Mouse (Mus musculus): Measurements from ENCODE around the gene G6pc.
"Not testable (repeated sequence)": the region's sequence is repeated elsewhere in the genome, so short reads cannot be mapped to it uniquely, and the experiment has no call there.

The G6pc gene

DNA sequence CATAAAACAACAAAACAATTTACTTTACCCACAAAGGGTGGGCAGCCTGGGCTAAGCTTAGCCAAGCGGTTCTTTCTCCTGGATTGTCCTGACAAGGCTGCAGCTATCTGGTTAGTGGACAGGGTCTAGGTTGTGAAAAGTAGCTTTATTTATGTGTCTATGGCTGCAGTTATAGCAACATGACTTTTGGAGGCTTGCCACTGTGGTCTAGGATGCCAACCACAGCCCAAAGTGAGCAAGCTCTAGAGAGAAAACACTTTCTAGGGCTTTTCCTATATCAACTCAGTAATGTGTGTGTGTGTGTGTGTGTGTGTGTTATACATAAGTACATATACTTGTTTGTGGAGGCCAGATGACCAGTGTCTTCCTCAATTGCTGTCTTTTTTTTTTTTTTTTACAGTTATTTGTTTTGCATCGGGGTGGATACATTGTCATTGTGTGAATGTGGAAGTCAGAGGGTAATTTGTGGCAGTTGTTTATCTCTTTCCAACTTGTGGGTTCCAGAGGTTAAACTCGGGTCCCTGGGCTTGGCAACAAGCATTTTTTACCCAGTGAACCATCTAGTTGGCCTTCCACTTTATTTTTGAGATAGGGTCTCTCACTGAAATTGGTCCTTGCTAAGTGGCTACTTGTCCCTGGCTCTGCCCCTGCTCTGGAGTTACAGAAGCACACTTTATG lies 9.7 kb upstream of the G6pc start:
- DNase-seq, result no peak

- no peak for DNase-seq
These were observed 7.6 kb upstream of the G6pc start for GRCm38 (mm10) chr11:101359776-101360175.

DNA sequence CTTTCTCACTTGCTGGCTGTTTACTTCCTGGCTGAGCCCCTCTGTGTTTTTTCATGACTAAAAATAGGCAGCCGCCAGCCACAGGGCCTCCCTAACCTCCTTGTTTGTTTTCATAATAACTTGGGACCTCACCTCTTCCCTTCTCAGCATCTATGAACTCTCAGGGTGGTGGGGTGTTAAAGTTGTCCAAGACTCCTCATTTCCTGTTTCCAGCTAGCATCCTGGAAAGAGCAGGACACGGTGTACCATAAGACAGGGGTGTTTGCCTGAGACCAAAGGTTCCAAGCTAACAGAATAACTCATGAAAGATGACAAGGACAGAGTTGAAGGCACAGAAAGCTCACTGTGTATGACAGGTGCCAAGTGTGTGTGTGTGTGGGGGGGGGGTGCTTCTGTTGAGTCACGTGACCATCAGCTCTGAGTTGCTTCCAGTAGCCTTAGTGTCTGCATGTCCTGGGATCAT lies 6.7 kb upstream of the G6pc start:
- no peak for DNase-seq

DNA sequence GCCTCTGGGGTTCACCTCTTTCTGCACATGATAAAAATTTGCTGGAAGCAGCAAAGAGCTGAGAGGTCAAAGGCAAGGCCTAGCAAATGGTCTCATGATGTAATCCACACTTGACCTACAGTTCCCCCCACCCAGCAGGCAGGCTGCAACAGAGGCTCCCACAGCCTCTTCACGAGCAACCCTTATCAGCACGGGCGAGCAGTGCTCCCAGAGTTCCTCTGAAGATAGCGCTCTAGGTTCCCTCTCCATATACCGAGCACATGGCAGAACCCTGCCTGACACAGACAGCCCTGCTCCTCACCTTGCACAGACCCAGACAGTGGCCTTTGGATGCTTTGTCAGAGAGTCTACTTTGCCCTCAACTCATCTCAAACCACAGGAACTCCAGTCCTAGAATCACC lies 2.8 kb upstream of the G6pc start:
- no peak for DNase-seq

- DNase-seq, result no peak
These were observed 2.8 kb downstream of the G6pc start for GRCm38 (mm10) chr11:101370141-101370540.

DNA sequence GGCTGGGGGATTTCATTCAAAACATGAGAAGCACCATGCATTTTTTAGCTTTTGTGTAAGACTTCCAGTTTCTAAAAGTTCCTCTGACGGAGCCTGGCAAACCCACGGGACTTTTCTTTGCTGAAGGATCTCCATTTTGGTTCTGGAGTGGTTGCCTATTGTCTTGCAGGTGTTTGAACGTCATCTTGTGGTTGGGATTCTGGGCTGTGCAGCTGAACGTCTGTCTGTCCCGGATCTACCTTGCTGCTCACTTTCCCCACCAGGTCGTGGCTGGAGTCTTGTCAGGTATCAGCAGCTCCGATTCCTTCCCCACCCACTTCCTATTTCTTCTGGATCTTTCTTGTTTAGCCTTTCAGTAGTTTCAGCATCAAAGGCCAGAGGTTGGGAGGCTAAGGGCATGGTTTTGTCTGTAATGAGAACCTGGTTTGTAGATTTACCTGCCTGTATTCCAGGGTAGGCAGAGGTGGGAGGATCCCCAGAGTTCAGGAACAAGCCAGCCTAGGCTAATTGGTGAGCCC lies 7.1 kb downstream of the G6pc start:
- no peak for DNase-seq

GRCm38 (mm10) chr11:101378196-101378595 lies 10.8 kb downstream of the G6pc start:
- DNase-seq, result not testable (repeated sequence)

DNA sequence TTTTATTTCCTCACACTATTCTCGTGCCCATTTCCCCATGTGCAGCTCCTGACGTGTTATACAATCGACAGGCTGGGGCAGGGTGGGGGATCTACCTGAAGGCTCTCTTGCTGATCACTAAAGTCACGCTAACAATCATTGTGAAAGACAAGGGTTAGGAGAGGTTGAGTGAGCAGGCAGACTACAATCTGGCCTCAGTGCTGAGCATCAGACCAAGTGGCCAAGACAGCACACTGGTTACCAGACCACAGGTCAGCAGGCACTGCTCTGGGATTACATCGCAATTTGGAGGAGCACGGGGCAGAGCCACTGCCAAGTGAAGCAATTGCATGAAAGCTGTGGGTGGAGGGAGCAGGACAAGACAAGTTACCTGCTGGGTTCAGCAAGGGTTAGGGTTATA lies 11.6 kb downstream of the G6pc start:
- DNase-seq, result no peak

GRCm38 (mm10) chr11:101381817-101382216 lies 14.5 kb downstream of the G6pc start:
- DNase-seq, result no peak

DNA sequence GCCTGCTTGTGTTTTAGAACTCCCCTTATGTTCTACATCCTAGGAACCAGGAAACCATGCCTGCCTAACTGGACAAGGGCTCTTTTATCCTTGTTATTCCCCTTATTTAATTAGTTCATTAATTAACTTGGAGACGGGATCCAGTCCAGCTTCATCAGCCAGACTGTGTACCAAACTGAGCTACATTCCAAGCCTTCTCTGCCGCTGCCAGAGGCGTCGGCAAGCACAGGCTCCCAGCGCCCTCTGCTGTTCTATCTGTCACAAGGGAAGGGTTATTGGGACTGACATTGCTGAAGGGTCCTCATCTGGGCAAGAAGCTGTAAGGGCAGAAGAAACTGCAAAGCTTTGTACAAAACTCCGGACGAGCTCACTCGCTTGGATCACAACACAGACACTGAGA lies 27.7 kb downstream of the G6pc start:
- DNase-seq, result peak; percentile 61 to 82

DNA sequence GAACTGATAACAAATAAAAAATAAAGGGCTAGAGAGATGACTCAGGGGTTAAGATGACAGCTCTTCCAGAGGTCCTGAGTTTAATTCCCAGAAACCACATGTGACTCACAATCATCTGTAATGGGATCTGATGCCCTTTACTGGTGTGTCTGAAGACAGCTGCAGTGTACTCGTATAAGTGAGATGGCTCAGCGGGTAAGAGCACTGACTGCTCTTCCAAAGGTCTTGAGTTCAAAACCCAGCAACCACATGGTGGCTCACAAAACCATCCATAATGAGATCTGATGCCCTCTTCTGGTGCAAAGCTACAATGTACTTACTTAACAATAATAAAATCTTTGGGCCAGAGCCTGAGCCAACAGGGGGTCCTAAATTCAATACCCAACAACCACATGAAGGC lies 47.9 kb downstream of the G6pc start:
- DNase-seq, result no peak

GRCm38 (mm10) chr11:101416433-101417100 lies 49.2 kb downstream of the G6pc start:
- no peak for DNase-seq

- DNase-seq, result peak; percentile 96 to 97
These were observed 49.9 kb downstream of the G6pc start, which contains the start of gene Aarsd1 for GRCm38 (mm10) chr11:101417101-101417855. Aarsd1 (minus strand) TSS chr11:101417615.

GRCm38 (mm10) chr11:101418991-101419390 lies 51.6 kb downstream of the G6pc start:
- no peak for DNase-seq

- DNase-seq, result no peak
These were observed 52.2 kb downstream of the G6pc start for GRCm38 (mm10) chr11:101419610-101420009.

DNA sequence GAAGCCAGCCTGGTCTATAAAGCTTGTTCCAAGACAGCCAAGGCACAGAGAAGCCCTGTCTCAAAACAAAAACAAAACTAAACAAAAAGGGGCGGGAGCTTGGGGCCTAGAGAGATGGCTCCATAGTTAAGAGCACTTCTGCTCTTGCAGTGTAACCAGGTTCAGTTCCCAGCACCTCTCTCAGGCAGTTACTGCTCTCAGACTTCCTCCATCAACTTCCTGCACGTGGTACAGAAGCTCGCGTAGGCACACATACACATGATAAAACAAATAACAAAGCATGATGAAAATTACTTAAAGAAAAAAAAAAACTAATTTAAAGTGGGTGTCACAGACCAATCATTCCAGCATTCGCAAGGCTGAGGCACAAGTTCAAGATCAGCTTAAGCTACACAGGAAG lies 52.8 kb downstream of the G6pc start:
- no peak for DNase-seq

- DNase-seq, result peak in 1 of 2 experiments; percentile 18
These were observed 56.9 kb downstream of the G6pc start, which contains the start of gene Gm27029 for GRCm38 (mm10) chr11:101424105-101424851. Gm27029 (minus strand) TSS chr11:101424796.

GRCm38 (mm10) chr11:101424925-101425813 lies 57.8 kb downstream of the G6pc start, which contains the start of the genes Rundc1 and Ptges3l:
Rundc1 (plus strand) TSS chr11:101425085.
Ptges3l (minus strand) TSS chr11:101425333.
- peak; percentile 97 to 99 for DNase-seq

DNA sequence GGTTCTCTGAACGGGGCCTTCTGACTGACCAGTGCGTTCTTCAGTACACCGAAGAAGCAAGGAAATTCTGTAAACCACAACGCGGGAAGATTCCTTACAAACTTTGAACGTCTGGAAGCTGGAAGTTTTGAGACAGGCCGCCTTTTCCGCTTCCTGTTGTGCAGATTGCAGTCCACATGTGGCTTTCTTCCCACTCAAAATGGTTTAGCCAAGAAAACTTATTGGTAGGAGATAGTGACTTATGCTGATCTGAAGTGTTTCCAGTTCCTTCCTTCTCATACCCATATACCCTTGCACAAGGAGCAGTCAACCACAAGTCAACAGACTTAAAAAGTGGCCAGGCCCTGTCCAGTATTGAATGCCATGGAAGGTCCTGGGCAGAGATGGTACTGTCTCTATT lies 58.8 kb downstream of the G6pc start:
- no peak for DNase-seq
